Mouse (Mus musculus) hindbrain, embryonic 11.5 days (tissue): ENCODE results near the gene Eln. TPM values are rescaled to one million over a fixed set of nuclear protein-coding genes. Genes with fewer than 3 reads are reported as not detected.

Experiments used
- ATAC-seq: fragments of 200-750 bp; cut with Nextera tagmentation; 2 replicates; pipeline ENCODE4 v1.8.0; 2017; ENCODE audit warnings: mild to moderate bottlenecking, moderate TSS enrichment, moderate library complexity; ENCODE audit not compliant: low FRiP score
- DNase-seq: peaks from one replicate; pipeline ENCODE4 v3.0.0-alpha.2; 2015; ENCODE audit warnings: low spot score
- H3K27ac ChIP-seq: fragments of 300-500 bp; sonication (generic); 2 replicates; pipeline ENCODE4 v1.5.1; 2014; ENCODE audit warnings: mild to moderate bottlenecking, low read depth, low read length
- H3K27me3 ChIP-seq: fragments of 300-500 bp; sonication (generic); 2 replicates; pipeline ENCODE4 v1.6.1; 2014; ENCODE audit warnings: mild to moderate bottlenecking, low read length, moderate library complexity, mixed read lengths; ENCODE audit not compliant: control insufficient read depth, insufficient read depth
- H3K36me3 ChIP-seq: fragments of 300-500 bp; sonication (generic); 2 replicates; pipeline ENCODE4 v1.6.1; 2014; ENCODE audit warnings: mild to moderate bottlenecking, low read length, moderate library complexity, mixed read lengths; ENCODE audit not compliant: control insufficient read depth, insufficient read depth
- H3K4me1 ChIP-seq: fragments of 300-500 bp; sonication (generic); replicated peaks from 2 replicates; pipeline ENCODE4 v1.6.1; 2014; ENCODE audit warnings: low read length, mixed read lengths; ENCODE audit not compliant: control insufficient read depth, insufficient read depth
- H3K4me2 ChIP-seq: fragments of 300-500 bp; sonication (generic); replicated peaks from 2 replicates; pipeline ENCODE4 v1.6.1; 2014; ENCODE audit warnings: mild to moderate bottlenecking, low read depth, low read length
- H3K4me3 ChIP-seq: fragments of 300-500 bp; sonication (generic); 2 replicates; pipeline ENCODE4 v1.5.1; 2014; ENCODE audit warnings: low read depth, low read length
- H3K9ac ChIP-seq: fragments of 300-500 bp; sonication (generic); 2 replicates; pipeline ENCODE4 v1.6.1; 2014; ENCODE audit warnings: low read depth, low read length
- H3K9me3 ChIP-seq: fragments of 300-500 bp; sonication (generic); 2 replicates; pipeline ENCODE4 v1.6.1; 2016; ENCODE audit warnings: low read length; ENCODE audit not compliant: control insufficient read depth
- WGBS: fragments of 180-500 bp; shearing (Covaris S2); extraction: QIAGEN DNeasy Blood & Tissue Kit; methylation state at CpG from one replicate; pipeline ENCODE4 v1.1.7; 2014; 5-methylcytosine and 5-hydroxymethylcytosine counted together
- polyA plus RNA-seq: library from polyadenylated mRNA; unstranded; fragments of >200 nt; fragmentation: Nextera tagmentation; extraction: Ambion mirVana; gene quantifications from 2 replicates; pipeline ENCODE4 v1.2.1, GENCODE M21; 2014

Gene Eln
- 1.7 and 1.8 TPM in 2 replicates for polyA plus RNA-seq

DNA sequence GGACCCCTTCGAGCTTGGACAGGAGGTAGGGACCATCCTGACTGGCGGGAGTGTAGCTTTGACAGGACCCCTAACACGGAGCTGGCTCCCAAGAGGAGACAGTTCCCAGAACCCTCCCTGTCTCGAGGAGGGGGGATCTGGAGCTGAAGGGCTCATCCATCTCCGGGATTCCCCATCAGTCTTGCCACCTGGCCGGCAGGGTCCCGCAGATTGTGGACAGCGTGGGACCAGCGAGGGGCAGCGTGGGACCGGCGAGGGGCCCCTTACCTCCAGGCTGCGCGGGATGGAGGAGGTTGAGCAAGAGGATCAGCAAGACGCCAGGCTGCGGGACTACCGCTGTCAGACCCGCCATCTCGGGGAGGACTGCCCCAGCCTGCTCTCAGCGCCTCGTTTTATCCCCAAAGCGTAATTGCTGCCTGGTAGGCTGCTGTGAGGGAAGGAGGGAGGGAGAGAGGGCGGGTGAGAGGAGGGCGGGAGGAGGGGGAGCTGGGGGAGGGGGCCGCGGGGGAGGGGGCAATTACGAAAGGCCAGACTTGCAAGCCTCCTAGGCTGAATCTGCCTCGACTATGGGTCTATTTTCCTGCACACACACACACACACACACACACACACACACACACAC is at the start of gene Eln:
TSS of gene Eln (minus strand) at position 434 of the 622 bp plus-strand sequence.
- no peak within 1 kb of the TSS for H3K27ac ChIP-seq
- H3K4me2 ChIP-seq, result peak within 1 kb of the TSS; percentile 58
- H3K9me3 ChIP-seq, result no peaks in the 10 kb centered on the region
- peak within 1 kb of the TSS; percentile 34 for H3K4me3 ChIP-seq
- no peaks in the 10 kb centered on the region; the same call in none of the 2 replicates for H3K27me3 ChIP-seq
- ATAC-seq (peak; percentile 68), DNase-seq (peak; percentile 44)
- peaks cover 7% of the 10 kb centered on the region; the same call in 1 of the 2 replicates for H3K4me1 ChIP-seq
- H3K9ac ChIP-seq, result peak within 1 kb of the TSS; percentile 43; the same call in 1 of the 2 replicates
- 5% methylated on average over 22 of the region's 28 CpGs for WGBS
- H3K36me3 ChIP-seq, result no peaks in the 10 kb centered on the region

GRCm38 (mm10) chr5:134790080-134790995 is 43.2 kb upstream of the Eln start:
- no peak overlapping the region for H3K4me3 ChIP-seq
- no peaks in the 10 kb centered on the region for H3K27me3 ChIP-seq
- H3K4me2 ChIP-seq, result no peak overlapping the region
- no peak overlapping the region for H3K9ac ChIP-seq
- H3K27ac ChIP-seq, result no peak overlapping the region
- H3K36me3 ChIP-seq, result no peaks in the 10 kb centered on the region
- no peaks in the 10 kb centered on the region for H3K4me1 ChIP-seq
- no peak for ATAC-seq
- no peak for DNase-seq
- no peaks in the 10 kb centered on the region for H3K9me3 ChIP-seq
- WGBS, result 76% methylated on average over 15 of the region's 15 CpGs

DNA sequence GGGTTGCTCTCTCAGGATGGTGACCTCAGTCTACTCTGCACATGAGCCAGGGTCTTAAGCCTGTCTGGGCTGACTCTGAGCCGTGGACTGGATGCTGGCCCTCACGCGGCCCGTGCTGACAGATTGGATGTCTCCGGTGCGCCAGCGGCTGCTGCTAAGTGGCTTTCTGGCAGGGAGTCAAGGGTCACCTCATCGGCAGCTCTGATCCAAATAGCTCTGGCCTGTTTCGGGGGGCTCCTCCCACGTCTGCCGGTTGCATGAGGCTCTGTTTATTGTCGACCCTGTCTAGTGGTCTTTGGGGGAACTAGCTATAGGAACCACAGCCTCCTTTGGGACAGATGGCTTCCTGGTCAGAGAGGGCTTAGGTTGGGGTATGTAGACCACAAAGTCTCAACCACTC is 41.1 kb upstream of the Eln start:
- no peaks in the 10 kb centered on the region for H3K27me3 ChIP-seq
- no peak overlapping the region for H3K4me3 ChIP-seq
- H3K9ac ChIP-seq, result no peak overlapping the region
- H3K4me1 ChIP-seq, result no peaks in the 10 kb centered on the region
- ATAC-seq (no peak), DNase-seq (peak; percentile 27)
- H3K36me3 ChIP-seq, result no peaks in the 10 kb centered on the region
- H3K4me2 ChIP-seq, result no peak overlapping the region
- H3K9me3 ChIP-seq, result no peaks in the 10 kb centered on the region
- WGBS, result 67% methylated on average over 12 of the region's 12 CpGs
- H3K27ac ChIP-seq, result no peak overlapping the region

GRCm38 (mm10) chr5:134785691-134786371 is 38.7 kb upstream of the Eln start:
- 46% methylated on average over 25 of the region's 25 CpGs for WGBS
- ATAC-seq (no peak), DNase-seq (peak; percentile 27)
- no peak overlapping the region for H3K4me2 ChIP-seq
- no peak overlapping the region for H3K27ac ChIP-seq
- no peaks in the 10 kb centered on the region for H3K9me3 ChIP-seq
- no peaks in the 10 kb centered on the region for H3K27me3 ChIP-seq
- H3K36me3 ChIP-seq, result no peaks in the 10 kb centered on the region
- no peak overlapping the region for H3K4me3 ChIP-seq
- H3K4me1 ChIP-seq, result no peaks in the 10 kb centered on the region
- 0 out of 2 replicates have a peak overlapping the region, but pooled peaks have one; percentile 7 for H3K9ac ChIP-seq

DNA sequence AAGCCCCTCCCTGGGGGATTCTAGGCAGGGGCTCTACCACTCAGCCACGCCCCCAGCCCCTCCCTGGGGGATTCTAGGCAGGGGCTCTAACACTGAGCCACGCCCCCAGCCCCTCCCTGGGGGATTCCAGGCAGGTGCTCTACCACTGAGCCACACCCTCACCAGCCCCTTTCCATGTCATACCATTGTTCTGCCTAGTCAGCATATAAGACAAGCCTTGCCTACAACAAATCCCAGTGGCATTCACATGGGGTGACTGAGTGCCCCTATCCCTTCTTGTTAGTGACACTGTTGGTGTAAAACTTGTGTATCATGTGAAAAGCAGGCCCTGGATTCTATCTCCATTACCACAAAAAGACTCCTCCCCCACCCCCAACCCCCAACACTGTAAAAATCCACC is 36.7 kb upstream of the Eln start:
- H3K36me3 ChIP-seq, result no peaks in the 10 kb centered on the region
- DNase-seq, result no peak
- H3K4me1 ChIP-seq, result no peaks in the 10 kb centered on the region
- no peak overlapping the region for H3K9ac ChIP-seq
- no peak overlapping the region for H3K4me2 ChIP-seq
- no peak overlapping the region for H3K27ac ChIP-seq
- 58% methylated on average over 2 of the region's 2 CpGs for WGBS
- H3K4me3 ChIP-seq, result no peak overlapping the region
- no peaks in the 10 kb centered on the region for H3K27me3 ChIP-seq
- no peak for ATAC-seq
- no peaks in the 10 kb centered on the region for H3K9me3 ChIP-seq

DNA sequence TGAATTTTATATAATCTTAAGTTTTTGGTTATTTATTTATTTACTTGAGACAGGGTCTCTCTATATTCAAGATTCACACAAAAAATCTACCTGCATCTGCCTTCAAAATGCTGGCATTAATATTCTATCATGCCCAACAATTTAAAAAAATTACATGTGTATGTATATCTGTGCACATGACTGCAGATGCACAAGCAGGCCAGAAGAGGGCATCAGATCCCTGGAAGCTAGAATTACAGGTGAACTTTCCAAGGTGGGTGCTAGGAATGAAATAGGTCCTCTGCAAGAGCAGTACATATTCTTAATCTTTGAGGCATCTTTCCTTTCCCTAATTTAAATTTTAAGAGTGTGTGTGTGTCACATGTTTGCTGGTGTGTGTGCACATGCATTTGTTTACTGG is 33.8 kb upstream of the Eln start:
- Histone ChIP-seq H3K9me3 (no peaks in the 10 kb centered on the region), H3K4me2 (no peak overlapping the region), H3K36me3 (no peaks in the 10 kb centered on the region), H3K9ac (no peak overlapping the region), H3K4me3 (no peak overlapping the region), H3K4me1 (no peaks in the 10 kb centered on the region), H3K27ac (no peak overlapping the region), H3K27me3 (no peaks in the 10 kb centered on the region)
- DNase-seq, result no peak
- ATAC-seq, result no peak

- Histone ChIP-seq H3K27ac (no peak overlapping the region), H3K27me3 (no peaks in the 10 kb centered on the region), H3K36me3 (no peaks in the 10 kb centered on the region), H3K4me2 (no peak overlapping the region), H3K4me3 (no peak overlapping the region), H3K9ac (no peak overlapping the region), H3K4me1 (no peaks in the 10 kb centered on the region), H3K9me3 (no peaks in the 10 kb centered on the region)
- DNase-seq (no peak), ATAC-seq (no peak)
- WGBS, result 85% methylated on average over 2 of the region's 2 CpGs
Measured at GRCm38 (mm10) chr5:134780146-134780545, 33.0 kb upstream of the Eln start.

GRCm38 (mm10) chr5:134776551-134776950 is 29.4 kb upstream of the Eln start:
- Histone ChIP-seq H3K4me1 (no peaks in the 10 kb centered on the region), H3K4me3 (no peak overlapping the region), H3K9me3 (no peaks in the 10 kb centered on the region), H3K27me3 (no peaks in the 10 kb centered on the region), H3K9ac (no peak overlapping the region), H3K4me2 (no peak overlapping the region), H3K36me3 (no peaks in the 10 kb centered on the region), H3K27ac (no peak overlapping the region)
- WGBS, result 81% methylated on average over 12 of the region's 12 CpGs
- ATAC-seq (no peak), DNase-seq (no peak)
